Comparison of ENCODE assay signal across 16 mouse cellular contexts in genomic region chr4:83401712-83402111, GRCm38 (mm10).
"Had no signal": no experiment of that assay in that cellular context is flagged by ENCODE, and none has a peak within 500 bp of the region (broad histone marks: within the 10 kb centered on the region; RNA-seq: fewer than 3 reads in every experiment).

No protein-coding gene starts in this region.

- H3K27me3 ChIP-seq: neural tube, embryonic 13.5 days; neural tube, embryonic 15.5 days; stomach, embryonic 15.5 days had no signal

- H3K4me1 ChIP-seq: stomach, embryonic 15.5 days had no signal

- H3K9ac ChIP-seq: neural tube, embryonic 13.5 days; neural tube, embryonic 15.5 days; stomach, embryonic 15.5 days had no signal

- H3K27ac ChIP-seq: neural tube, embryonic 13.5 days; neural tube, embryonic 15.5 days; stomach, embryonic 15.5 days; stomach, postnatal 0 days had no signal

- H3K4me2 ChIP-seq: neural tube, embryonic 13.5 days; neural tube, embryonic 15.5 days; stomach, embryonic 15.5 days had no signal

- H3K9me3 ChIP-seq: stomach, embryonic 15.5 days had no signal

- H3K36me3 ChIP-seq: neural tube, embryonic 13.5 days; neural tube, embryonic 15.5 days; stomach, embryonic 15.5 days had no signal

- DNase-seq: retina, postnatal 1 day; right cerebral cortex, adult 18-20 months; right cerebral cortex, postnatal 14 days; right cerebral cortex, postnatal 25 days; right cerebral cortex, postnatal 4 days; spleen, adult 18-20 months; thymus, adult 18-20 months; thymus, adult 2 months; thymus, postnatal 14 days; thymus, postnatal 25 days; thymus, postnatal 36 days; thymus, postnatal 4 days had no signal

- H3K4me3 ChIP-seq: neural tube, embryonic 13.5 days; neural tube, embryonic 15.5 days; stomach, embryonic 15.5 days had no signal
